Mouse (Mus musculus) ES-E14 (cell line): Measurements from ENCODE around the gene Wasf2. TPM values are rescaled to one million over a fixed set of nuclear protein-coding genes. Genes with fewer than 3 reads are reported as not detected.

ENCODE experiments used
- DNase-seq: peaks from one replicate; pipeline ENCODE4 v3.0.0-alpha.2; 2013; ENCODE audit warnings: low read depth, low spot score
- H3K27ac ChIP-seq: 2 replicates; pipeline ENCODE4 v1.5.1; 2012; ENCODE audit warnings: low read depth, mild to moderate bottlenecking, low read length, moderate library complexity, mixed read lengths; ENCODE audit not compliant: poor library complexity, insufficient read depth, severe bottlenecking
- H3K36me3 ChIP-seq: 2 replicates; pipeline ENCODE4 v1.6.1; 2012; ENCODE audit warnings: mild to moderate bottlenecking, low read length, moderate library complexity, mixed read lengths; ENCODE audit not compliant: control insufficient read depth, poor library complexity, insufficient read depth, severe bottlenecking
- H3K4me1 ChIP-seq, 2 experiments: fragments of 150-350 bp in 1 of 2; sonication (generic) in 1 of 2; 2 replicates each; pipeline ENCODE4 v1.6.1; 2012; ENCODE audit warnings: low read length in 2 of 2, mild to moderate bottlenecking in 1 of 2, mixed read lengths in 1 of 2; ENCODE audit not compliant: control insufficient read depth in 2 of 2, insufficient read depth in 2 of 2, poor library complexity in 1 of 2
- H3K4me3 ChIP-seq, 2 experiments: fragments of 150-350 bp in 1 of 2; sonication (generic) in 1 of 2; 2 replicates each; pipeline ENCODE4 v1.5.1; 2012; ENCODE audit warnings: low read length in 2 of 2, low read depth in 1 of 2, mild to moderate bottlenecking in 1 of 2, mixed read lengths in 1 of 2; ENCODE audit not compliant: insufficient read depth in 1 of 2, poor library complexity in 1 of 2, severe bottlenecking in 1 of 2
- H3K9ac ChIP-seq: 2 replicates; pipeline ENCODE4 v1.6.1; 2012; ENCODE audit warnings: low read depth, mild to moderate bottlenecking, low read length, mixed read lengths; ENCODE audit not compliant: poor library complexity, insufficient read depth, severe bottlenecking
- H3K9me3 ChIP-seq: fragments of 150-350 bp; sonication (generic); 2 replicates; pipeline ENCODE4 v1.6.1; 2012; ENCODE audit warnings: low read depth, mild to moderate bottlenecking, low read length; ENCODE audit not compliant: control insufficient read depth, insufficient read depth
- CHD2 ChIP-seq: IDR thresholded peaks from 2 replicates; pipeline ENCODE4 v1.6.1; 2014; ENCODE audit warnings: mild to moderate bottlenecking, low read depth, low read length, inconsistent platforms
- HCFC1 ChIP-seq: IDR thresholded peaks from 2 replicates; pipeline ENCODE4 v1.6.1; 2012; ENCODE audit warnings: low read length, inconsistent platforms, borderline replicate concordance; ENCODE audit not compliant: insufficient read depth
- MAFK ChIP-seq: IDR thresholded peaks from 2 replicates; pipeline ENCODE4 v1.6.1; 2014; ENCODE audit warnings: mild to moderate bottlenecking, low read depth, low read length, inconsistent platforms; ENCODE audit not compliant: insufficient read depth
- ZC3H11A ChIP-seq: IDR thresholded peaks from 2 replicates; pipeline ENCODE4 v1.6.1; 2012; ENCODE audit warnings: low read depth, mild to moderate bottlenecking, inconsistent platforms, low read length, borderline replicate concordance
- ZNF384 ChIP-seq: IDR thresholded peaks from 2 replicates; pipeline ENCODE4 v1.6.1; 2012; ENCODE audit warnings: low read depth, low read length, inconsistent platforms
- in situ Hi-C, 2 experiments: fragments of 600-800 bp; cut with MboI; formaldehyde crosslinking; loops; one replicate each; pipeline ENCODE4 v1.15.1; 2025; ENCODE audit warnings: low sequenced_read_pairs in 2 of 2, inconsistent platforms in 1 of 2; ENCODE audit not compliant: unreplicated experiment in 2 of 2
- total RNA-seq: library from RNA; depleted of rRNA; stranded (reverse); fragments of 300-350 nt; gene quantifications from 2 replicates; pipeline ENCODE4 v1.2.3, GENCODE M21; 2012

Wasf2 gene
- total RNA-seq, 1 experiment: 32.3 TPM

DNA sequence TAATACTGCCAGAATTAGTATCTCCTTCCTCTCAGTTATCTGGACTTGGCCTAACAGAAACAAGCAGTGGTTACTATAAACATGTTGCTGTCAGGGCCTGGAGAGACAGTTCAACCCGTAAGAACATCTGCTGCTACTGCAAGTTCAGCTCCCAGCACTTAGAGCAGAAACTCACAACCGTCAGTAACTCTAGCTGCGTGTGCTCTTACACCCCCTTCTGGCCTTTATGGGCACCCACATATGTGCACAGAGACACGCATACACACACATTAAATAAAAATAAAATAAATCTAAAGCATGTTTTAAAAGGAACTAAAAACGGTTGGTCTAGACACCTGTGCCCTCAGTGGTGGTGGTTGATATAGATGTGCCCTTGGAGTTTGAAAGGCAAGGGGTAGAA lies 56.6 kb downstream of the Wasf2 start:
- DNase-seq: no peak
- TF ChIP-seq ZNF384 (no peak), CHD2 (no peak), ZC3H11A (no peak; the same call in 1 of the 2 replicates), MAFK (no peak), HCFC1 (no peak)
- H3K4me3 ChIP-seq: no peak overlapping the region
- no peak overlapping the region for H3K9ac ChIP-seq
- in situ Hi-C loops: no loop called here
- no peak overlapping the region for H3K27ac ChIP-seq
- peaks cover 10 to 13% of the 10 kb centered on the region in 2 experiments; a peak in 3 of 4 replicates for H3K4me1 ChIP-seq
- no peaks in the 10 kb centered on the region for H3K9me3 ChIP-seq
- peaks cover 23% of the 10 kb centered on the region for H3K36me3 ChIP-seq

GRCm38 (mm10) chr4:133189396-133189795 lies 59.1 kb downstream of the Wasf2 start:
- DNase-seq: no peak
- peaks cover 38% of the 10 kb centered on the region for H3K36me3 ChIP-seq
- no peak overlapping the region for H3K27ac ChIP-seq
- in situ Hi-C loops: no loop called here
- no peak overlapping the region for H3K4me3 ChIP-seq
- no peaks in the 10 kb centered on the region for H3K9me3 ChIP-seq
- TF ChIP-seq CHD2 (no peak), HCFC1 (no peak), ZNF384 (no peak), MAFK (no peak), ZC3H11A (no peak)
- H3K4me1 ChIP-seq: peaks cover 3 to 9% of the 10 kb centered on the region in 2 experiments; a peak in 2 of 4 replicates
- H3K9ac ChIP-seq: no peak overlapping the region

- DNase-seq: no peak
- Histone ChIP-seq H3K9me3 (no peaks in the 10 kb centered on the region), H3K4me3 (no peak overlapping the region), H3K9ac (no peak overlapping the region), H3K4me1 (peaks cover 9 to 28% of the 10 kb centered on the region in 2 experiments), H3K27ac (no peak overlapping the region), H3K36me3 (peaks cover 40% of the 10 kb centered on the region)
- in situ Hi-C loops: no loop called here
- TF ChIP-seq ZNF384 (no peak), ZC3H11A (no peak), CHD2 (no peak), MAFK (no peak), HCFC1 (no peak)
Observed at GRCm38 (mm10) chr4:133194482-133194881, 64.2 kb downstream of the Wasf2 start.

- H3K36me3 ChIP-seq: peaks cover 40% of the 10 kb centered on the region
- H3K4me3 ChIP-seq: no peak overlapping the region
- DNase-seq: no peak
- no peaks in the 10 kb centered on the region for H3K9me3 ChIP-seq
- peaks cover 9 to 31% of the 10 kb centered on the region in 2 experiments for H3K4me1 ChIP-seq
- in situ Hi-C loops: no loop called here
- H3K27ac ChIP-seq: no peak overlapping the region
- no peak for TF ChIP-seq MAFK
- no peak for TF ChIP-seq ZNF384
- TF ChIP-seq HCFC1: no peak
- TF ChIP-seq ZC3H11A: no peak
- TF ChIP-seq CHD2: no peak
- H3K9ac ChIP-seq: no peak overlapping the region
Observed at GRCm38 (mm10) chr4:133195014-133195413, 64.7 kb downstream of the Wasf2 start.

GRCm38 (mm10) chr4:133196136-133196535 lies 65.8 kb downstream of the Wasf2 start:
- peaks cover 36% of the 10 kb centered on the region for H3K36me3 ChIP-seq
- no peak overlapping the region for H3K4me3 ChIP-seq
- peaks cover 9 to 40% of the 10 kb centered on the region in 2 experiments for H3K4me1 ChIP-seq
- TF ChIP-seq MAFK (no peak), ZNF384 (no peak), HCFC1 (no peak), CHD2 (no peak), ZC3H11A (no peak)
- no peaks in the 10 kb centered on the region for H3K9me3 ChIP-seq
- in situ Hi-C loops: no loop called here
- no peak for DNase-seq
- no peak overlapping the region for H3K27ac ChIP-seq
- no peak overlapping the region for H3K9ac ChIP-seq
